Mouse (Mus musculus) liver, embryonic 14.5 days (tissue): ENCODE data around the gene Agk. TPM values are rescaled to one million over a fixed set of nuclear protein-coding genes. Genes with fewer than 3 reads are reported as not detected.
A peak's percentile ranks its signal among the peaks of the same experiment; 100 is the strongest.

Experiments used
- ATAC-seq: fragments of 200-750 bp; cut with Nextera tagmentation; 2 replicates; pipeline ENCODE4 v1.8.0; 2017; ENCODE audit warnings: moderate number of reproducible peaks, mild to moderate bottlenecking, moderate library complexity; ENCODE audit not compliant: insufficient read depth
- DNase-seq, 3 experiments: peaks; one replicate each; pipeline ENCODE4 v3.0.0-alpha.2; 2012 to 2013; ENCODE audit warnings: low read depth in 3 of 3, low spot score in 3 of 3
- H3K27ac ChIP-seq: fragments of 300-500 bp; sonication (generic); 2 replicates; pipeline ENCODE4 v1.5.1; 2014; ENCODE audit warnings: moderate library complexity, mild to moderate bottlenecking, control low read depth, inconsistent platforms
- H3K27me3 ChIP-seq: fragments of 300-500 bp; sonication (generic); 2 replicates; pipeline ENCODE4 v1.6.1; 2014; ENCODE audit warnings: mild to moderate bottlenecking, low read length, moderate library complexity; ENCODE audit not compliant: control insufficient read depth, insufficient read depth
- H3K36me3 ChIP-seq: fragments of 300-500 bp; sonication (generic); replicated peaks from 2 replicates; pipeline ENCODE4 v1.6.1; 2014; ENCODE audit warnings: low read depth; ENCODE audit not compliant: control insufficient read depth, insufficient read depth
- H3K4me1 ChIP-seq, 2 experiments: fragments of 200-500 bp in 1 of 2; fragments of 300-500 bp in 1 of 2; sonication (generic) in 1 of 2; replicated peaks; 2 replicates each; pipeline ENCODE4 v1.6.1; 2012 to 2014; ENCODE audit warnings: antibody characterized with exemption in 1 of 2, inconsistent platforms in 1 of 2, low read length in 1 of 2; ENCODE audit not compliant: control insufficient read depth in 2 of 2, insufficient read depth in 2 of 2
- H3K4me2 ChIP-seq: fragments of 300-500 bp; sonication (generic); 2 replicates; pipeline ENCODE4 v1.6.1; 2014; ENCODE audit warnings: low read depth, mild to moderate bottlenecking, control low read depth, moderate library complexity
- H3K4me3 ChIP-seq, 2 experiments: fragments of 200-500 bp in 1 of 2; fragments of 300-500 bp in 1 of 2; sonication (generic) in 1 of 2; 2 replicates each; pipeline ENCODE4 v1.5.1; 2012 to 2014; ENCODE audit warnings: low read depth in 2 of 2, low read length in 2 of 2, mild to moderate bottlenecking in 2 of 2, control low read depth in 1 of 2, inconsistent platforms in 1 of 2, moderate library complexity in 1 of 2; ENCODE audit not compliant: insufficient read depth in 1 of 2
- H3K9ac ChIP-seq: fragments of 300-500 bp; sonication (generic); replicated peaks from 2 replicates; pipeline ENCODE4 v1.6.1; 2014; ENCODE audit warnings: mild to moderate bottlenecking, control low read depth, moderate library complexity
- H3K9me3 ChIP-seq: fragments of 300-500 bp; sonication (generic); 2 replicates; pipeline ENCODE4 v1.6.1; 2016; ENCODE audit warnings: low read length, mixed read lengths; ENCODE audit not compliant: control insufficient read depth
- CTCF ChIP-seq: IDR thresholded peaks from 2 replicates; pipeline ENCODE4 v1.5.1; 2016; ENCODE audit warnings: antibody characterized with exemption, low read depth, control low read depth
- EP300 ChIP-seq: IDR thresholded peaks from 2 replicates; pipeline ENCODE4 v1.6.1; 2016; ENCODE audit warnings: antibody characterized with exemption, low read depth
- WGBS: fragments of 180-500 bp; shearing (Covaris S2); extraction: QIAGEN DNeasy Blood & Tissue Kit; methylation state at CpG from one replicate; pipeline ENCODE4 v1.1.7; 2014; ENCODE audit not compliant: insufficient replicate concordance; 5-methylcytosine and 5-hydroxymethylcytosine counted together
- polyA plus RNA-seq, 2 experiments: library from polyadenylated mRNA; depleted of rRNA in 1 of 2; stranded (reverse) in 1 of 2; unstranded in 1 of 2; fragments of >200 nt; fragmentation: Nextera tagmentation in 1 of 2; extraction: Ambion mirVana in 1 of 2; gene quantifications; 2 replicates each; pipeline versions ENCODE4 v1.2.1 to v1.2.3; 2012 to 2014

Agk gene
- 6.3 and 7.5 TPM in 2 replicates for polyA plus RNA-seq (2012; rRNA removed)
- polyA plus RNA-seq (2014; fragmentation: Nextera tagmentation; extraction: Ambion mirVana): 12.0 and 12.6 TPM in 2 replicates

DNA sequence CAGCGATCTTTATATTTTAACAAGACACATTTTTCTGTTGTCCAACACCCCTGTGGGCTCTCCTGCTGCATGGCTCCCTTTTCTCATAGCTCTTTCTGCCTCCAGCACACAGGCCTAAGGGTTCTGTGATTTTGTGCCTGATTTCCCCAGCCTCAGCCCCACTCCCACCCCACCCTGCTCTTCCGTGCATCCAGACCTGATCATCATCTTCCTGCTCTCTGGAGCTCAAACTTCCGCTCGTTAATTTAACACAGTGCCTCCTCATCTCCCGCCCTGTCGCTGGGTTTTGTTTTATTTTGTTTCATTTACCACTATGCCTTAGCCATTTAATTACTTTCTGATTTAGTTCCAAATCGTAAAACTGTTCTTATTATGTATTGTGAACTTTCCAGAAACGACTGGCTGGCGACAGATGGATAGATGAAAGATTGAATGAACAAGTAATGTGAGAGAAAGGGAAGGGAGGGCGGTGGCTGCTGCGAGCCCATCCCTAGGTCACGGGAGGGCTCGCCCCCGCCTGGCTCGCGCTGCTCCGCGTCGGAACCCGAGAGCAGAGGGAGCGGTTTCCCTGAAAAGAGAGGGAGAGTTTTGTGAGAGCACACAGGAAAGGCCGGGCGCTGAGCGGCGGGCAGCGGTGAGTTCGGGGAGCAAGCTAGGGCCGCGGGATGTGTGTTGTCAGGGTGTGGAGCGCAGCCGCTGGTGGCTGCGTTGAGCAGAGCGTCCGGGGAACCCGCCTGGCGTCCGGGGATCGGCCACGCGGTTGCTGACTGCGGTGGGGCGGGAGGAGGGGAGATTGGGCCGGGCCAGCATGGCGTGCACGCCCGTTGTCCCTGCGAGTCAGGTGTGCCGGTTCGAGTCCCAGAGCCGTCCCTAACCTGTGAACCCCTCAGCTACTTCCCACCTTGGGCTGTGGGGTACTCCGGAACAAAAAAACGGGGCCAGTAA is at the start of gene Agk:
TSS of gene Agk (plus strand) at position 276 of the 945 bp plus-strand sequence.
- TF ChIP-seq EP300: no peak
- TF ChIP-seq CTCF: 0 out of 2 replicates have a peak, but pooled peaks have one; percentile 4
- peak within 1 kb of the TSS; percentile 75 for H3K4me2 ChIP-seq
- H3K9me3 ChIP-seq: no peaks in the 10 kb centered on the region
- DNase-seq (peak; percentile 57 to 65 (median 60)), ATAC-seq (peak; percentile 92)
- H3K27ac ChIP-seq: peak within 1 kb of the TSS; percentile 47; the same call in 1 of the 2 replicates
- WGBS: 2% methylated on average over 52 of the region's 52 CpGs
- no peaks in the 10 kb centered on the region for H3K36me3 ChIP-seq
- no peaks in the 10 kb centered on the region for H3K27me3 ChIP-seq
- peak within 1 kb of the TSS; percentile 76 for H3K9ac ChIP-seq
- peak within 1 kb of the TSS; percentile 68 to 75 for H3K4me3 ChIP-seq
- peaks cover 0 to 6% of the 10 kb centered on the region in 2 experiments; a peak in 2 of 4 replicates for H3K4me1 ChIP-seq

- Histone ChIP-seq H3K4me2 (no peak overlapping the region), H3K9ac (no peak overlapping the region), H3K27ac (no peak overlapping the region), H3K36me3 (no peaks in the 10 kb centered on the region), H3K27me3 (no peaks in the 10 kb centered on the region), H3K4me1 (no peaks in the 10 kb centered on the region), H3K4me3 (no peak overlapping the region), H3K9me3 (no peaks in the 10 kb centered on the region)
- TF ChIP-seq EP300: no peak
- no peak for TF ChIP-seq CTCF
- 27% methylated on average over 5 of the region's 5 CpGs for WGBS
- DNase-seq (no peak), ATAC-seq (no peak)
These were observed 24.3 kb upstream of the Agk start for GRCm38 (mm10) chr6:40300707-40301106.

- no peaks in the 10 kb centered on the region for H3K4me1 ChIP-seq
- H3K4me3 ChIP-seq: no peak overlapping the region
- no peaks in the 10 kb centered on the region for H3K36me3 ChIP-seq
- no peak overlapping the region for H3K9ac ChIP-seq
- H3K4me2 ChIP-seq: no peak overlapping the region
- H3K27me3 ChIP-seq: no peaks in the 10 kb centered on the region
- ATAC-seq (no peak), DNase-seq (no peak)
- no peak overlapping the region for H3K27ac ChIP-seq
- TF ChIP-seq EP300: no peak
- TF ChIP-seq CTCF: peak; percentile 34; the same call in 1 of the 2 replicates
- H3K9me3 ChIP-seq: no peaks in the 10 kb centered on the region
- 11% methylated on average over 6 of the region's 6 CpGs for WGBS
These were observed 21.6 kb upstream of the Agk start for GRCm38 (mm10) chr6:40303379-40303778.

- ATAC-seq: no peak
- H3K4me1 ChIP-seq: no peaks in the 10 kb centered on the region
These were observed 20.0 kb upstream of the Agk start for GRCm38 (mm10) chr6:40304972-40305371.

GRCm38 (mm10) chr6:40326341-40326740 is 1.4 kb downstream of the Agk start:
- peaks cover 0 to 6% of the 10 kb centered on the region in 2 experiments; a peak in 2 of 4 replicates for H3K4me1 ChIP-seq
- peak overlapping the region in 1 of 2 experiments; percentile 75; a peak in 2 of 4 replicates for H3K4me3 ChIP-seq
- DNase-seq (no peak), ATAC-seq (no peak)
- WGBS: 66% methylated on average over 8 of the region's 8 CpGs
- no peaks in the 10 kb centered on the region for H3K27me3 ChIP-seq
- H3K27ac ChIP-seq: no peak overlapping the region
- TF ChIP-seq EP300: no peak
- TF ChIP-seq CTCF: no peak
- no peak overlapping the region; the same call in 1 of the 2 replicates for H3K9ac ChIP-seq
- H3K9me3 ChIP-seq: no peaks in the 10 kb centered on the region
- H3K36me3 ChIP-seq: no peaks in the 10 kb centered on the region
- peak overlapping the region; percentile 75 for H3K4me2 ChIP-seq

More at GRCm38 (mm10) chr6:40304972-40305371, 20.0 kb upstream of the Agk start:
- Histone ChIP-seq H3K4me3 (no peak overlapping the region), H3K9ac (no peak overlapping the region), H3K9me3 (no peaks in the 10 kb centered on the region), H3K27me3 (no peaks in the 10 kb centered on the region), H3K36me3 (no peaks in the 10 kb centered on the region), H3K27ac (no peak overlapping the region), H3K4me2 (no peak overlapping the region)
- TF ChIP-seq CTCF (no peak), EP300 (no peak)
- no peak for DNase-seq
